Mouse (Mus musculus) forebrain, postnatal 0 days (tissue): ENCODE data around the gene Irf2bpl. TPM values are rescaled to one million over a fixed set of nuclear protein-coding genes. Genes with fewer than 3 reads are reported as not detected.
A peak's percentile ranks its signal among the peaks of the same experiment; 100 is the strongest.

ENCODE experiments used
- ATAC-seq: fragments of 200-750 bp; cut with Nextera tagmentation; 2 replicates; pipeline ENCODE4 v1.8.0; 2017; ENCODE audit warnings: mild to moderate bottlenecking, moderate library complexity
- DNase-seq: peaks from one replicate; pipeline ENCODE4 v3.0.0-alpha.2; 2015
- H3K27ac ChIP-seq: fragments of 300-500 bp; sonication (generic); 2 replicates; pipeline ENCODE4 v1.5.1; 2014; ENCODE audit warnings: low read depth, mild to moderate bottlenecking, antibody characterized with exemption, low read length, moderate library complexity, mixed read lengths
- H3K27me3 ChIP-seq: fragments of 300-500 bp; sonication (generic); 2 replicates; pipeline ENCODE4 v1.6.1; 2014; ENCODE audit warnings: mild to moderate bottlenecking, low read length, mixed read lengths; ENCODE audit not compliant: insufficient read depth
- H3K36me3 ChIP-seq: fragments of 300-500 bp; sonication (generic); 2 replicates; pipeline ENCODE4 v1.6.1; 2014; ENCODE audit warnings: mild to moderate bottlenecking, moderate library complexity; ENCODE audit not compliant: insufficient read depth
- H3K4me1 ChIP-seq: fragments of 300-500 bp; sonication (generic); 2 replicates; pipeline ENCODE4 v1.6.1; 2014; ENCODE audit warnings: antibody characterized with exemption; ENCODE audit not compliant: insufficient read depth
- H3K4me2 ChIP-seq: fragments of 300-500 bp; sonication (generic); 2 replicates; pipeline ENCODE4 v1.6.1; 2014; ENCODE audit warnings: low read depth, mild to moderate bottlenecking, moderate library complexity
- H3K4me3 ChIP-seq: fragments of 300-500 bp; sonication (generic); 2 replicates; pipeline ENCODE4 v1.5.1; 2014; ENCODE audit warnings: low read depth, low read length, mixed read lengths
- H3K9ac ChIP-seq: fragments of 300-500 bp; sonication (generic); 2 replicates; pipeline ENCODE4 v1.6.1; 2014; ENCODE audit warnings: mild to moderate bottlenecking
- H3K9me3 ChIP-seq: fragments of 300-500 bp; sonication (generic); 2 replicates; pipeline ENCODE4 v1.6.1; 2016; ENCODE audit warnings: low read length
- CTCF ChIP-seq: sonication (generic); IDR thresholded peaks from 2 replicates; pipeline ENCODE4 v1.5.1; 2016; ENCODE audit warnings: antibody characterized with exemption, control low read depth, low read depth
- WGBS: fragments of 180-500 bp; shearing (Covaris S2); extraction: QIAGEN DNeasy Blood & Tissue Kit; methylation state at CpG from one replicate; pipeline ENCODE4 v1.1.7; 2014; 5-methylcytosine and 5-hydroxymethylcytosine counted together
- polyA plus RNA-seq: library from polyadenylated mRNA; unstranded; fragments of >200 nt; fragmentation: Nextera tagmentation; extraction: Ambion mirVana; gene quantifications from 2 replicates; pipeline ENCODE4 v1.2.1, GENCODE M21; 2015
- total RNA-seq: library from RNA; depleted of rRNA; stranded (reverse); fragments of >200 nt; gene quantifications from 2 replicates; pipeline ENCODE4 v1.2.3, GENCODE M21; 2014

The Irf2bpl gene
- total and polyA plus RNA-seq, 2 experiments from 2014 or later, result 95.7 to 161 TPM

DNA sequence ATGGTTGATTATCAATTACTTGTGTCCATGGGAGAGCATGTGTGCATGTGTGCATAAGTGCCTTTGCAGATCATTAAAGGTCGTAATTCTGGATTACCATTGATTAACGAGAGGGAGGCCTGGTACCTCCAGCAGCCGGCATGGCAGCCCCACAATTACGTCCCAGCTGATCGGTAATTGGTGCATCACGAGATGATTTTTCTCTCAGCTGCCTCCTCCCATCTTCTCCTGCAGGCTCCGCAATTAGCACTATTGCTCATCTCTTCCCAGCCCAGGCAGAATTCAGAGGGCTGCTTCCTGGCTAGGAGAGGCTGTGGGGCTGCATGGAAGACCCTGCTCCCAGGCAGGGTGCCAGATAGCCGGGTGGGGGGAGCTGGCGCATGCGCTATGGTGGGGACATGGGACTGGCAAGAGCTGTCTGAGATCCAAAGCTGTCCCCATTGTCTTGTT is 26.9 kb upstream of the Irf2bpl start:
- Histone ChIP-seq H3K36me3 (no peaks in the 10 kb centered on the region), H3K4me2 (peak overlapping the region; percentile 25), H3K4me3 (no peak overlapping the region), H3K4me1 (peaks cover 9% of the 10 kb centered on the region), H3K27me3 (no peaks in the 10 kb centered on the region), H3K9ac (peak overlapping the region; percentile 34; the same call in 1 of the 2 replicates), H3K27ac (peak overlapping the region; percentile 93), H3K9me3 (no peaks in the 10 kb centered on the region)
- TF ChIP-seq CTCF, result peak; percentile 29; the same call in 1 of the 2 replicates
- DNase-seq (peak; percentile 95), ATAC-seq (peak; percentile 92)
- 10% methylated on average over 10 of the region's 10 CpGs for WGBS

DNA sequence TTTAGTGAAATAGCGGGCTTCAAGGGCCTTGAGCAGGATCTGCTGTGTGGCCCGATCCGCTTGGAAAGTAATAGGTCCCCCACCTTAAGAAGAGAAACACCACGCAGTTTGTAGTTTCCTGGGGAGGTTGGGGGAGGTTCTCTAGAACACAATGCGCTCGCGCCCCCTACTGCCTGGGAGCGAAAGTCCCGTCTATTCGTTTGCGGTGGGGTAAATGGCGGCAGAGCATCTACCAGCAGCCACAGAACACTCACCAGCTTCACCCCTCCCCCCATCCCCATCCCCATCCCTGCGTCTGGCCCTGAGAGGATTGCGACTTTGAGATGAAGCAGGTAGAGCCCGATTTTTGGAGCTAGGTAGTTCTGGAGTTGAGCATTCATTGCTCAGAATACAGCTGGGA is 21.8 kb upstream of the Irf2bpl start:
- no peak overlapping the region for H3K9ac ChIP-seq
- DNase-seq, result peak; percentile 84

DNA sequence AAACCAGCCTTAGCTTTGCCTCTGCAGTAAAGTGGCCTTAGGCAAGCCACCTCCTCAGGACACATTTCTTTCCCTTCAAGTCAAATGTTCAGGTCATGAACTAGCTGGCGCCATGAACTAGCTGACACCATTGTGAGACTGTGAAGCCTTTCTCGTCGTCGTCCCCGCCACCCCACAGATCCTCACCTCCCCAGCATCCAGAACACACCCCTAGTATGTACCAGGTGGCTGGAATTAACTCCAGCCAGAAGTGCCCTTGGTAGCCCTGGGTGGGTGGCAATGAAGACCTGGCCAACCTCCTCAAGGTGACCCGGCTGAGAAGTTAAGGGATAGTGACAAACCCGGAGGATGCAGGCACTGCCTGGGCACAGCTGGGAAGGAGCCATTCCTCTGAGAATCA is 21.3 kb upstream of the Irf2bpl start:
- Histone ChIP-seq H3K4me1 (no peaks in the 10 kb centered on the region), H3K27me3 (no peaks in the 10 kb centered on the region), H3K9ac (no peak overlapping the region), H3K27ac (no peak overlapping the region), H3K9me3 (no peaks in the 10 kb centered on the region), H3K36me3 (no peaks in the 10 kb centered on the region), H3K4me3 (no peak overlapping the region), H3K4me2 (no peak overlapping the region)
- ATAC-seq (no peak), DNase-seq (no peak)
- WGBS, result 68% methylated on average over 7 of the region's 7 CpGs
- no peak for TF ChIP-seq CTCF

More for the DNA sequence above, 21.8 kb upstream of the Irf2bpl start:
- H3K27me3 ChIP-seq, result no peaks in the 10 kb centered on the region
- H3K4me2 ChIP-seq, result no peak overlapping the region
- peak; percentile 79 for TF ChIP-seq CTCF
- no peak overlapping the region for H3K4me3 ChIP-seq
- WGBS, result 4% methylated on average over 15 of the region's 15 CpGs
- H3K27ac ChIP-seq, result no peak overlapping the region
- H3K4me1 ChIP-seq, result no peaks in the 10 kb centered on the region
- no peaks in the 10 kb centered on the region for H3K9me3 ChIP-seq
- peak; percentile 47 for ATAC-seq
- no peaks in the 10 kb centered on the region for H3K36me3 ChIP-seq

DNA sequence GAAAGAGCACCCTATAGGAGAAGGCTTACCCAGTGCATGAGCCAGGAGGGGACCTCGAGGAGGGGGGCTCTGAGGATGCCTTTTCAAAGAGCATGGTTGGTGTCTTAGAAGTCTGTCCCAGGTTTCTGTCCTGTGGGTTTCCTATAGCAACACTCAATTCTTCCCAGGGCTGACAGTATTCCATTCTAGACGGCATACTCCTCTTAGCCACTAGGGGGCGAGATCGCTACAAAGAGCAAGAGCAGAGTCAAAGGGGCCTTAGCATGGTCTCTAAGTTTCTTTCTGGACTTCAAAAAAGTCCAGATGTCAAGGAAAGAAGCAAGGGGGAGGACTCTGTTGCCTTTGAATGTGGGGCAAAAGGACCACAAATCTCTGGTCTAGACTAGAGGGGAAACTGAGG is 20.6 kb upstream of the Irf2bpl start:
- Histone ChIP-seq H3K27me3 (no peaks in the 10 kb centered on the region), H3K4me3 (no peak overlapping the region), H3K4me1 (no peaks in the 10 kb centered on the region), H3K27ac (no peak overlapping the region), H3K4me2 (no peak overlapping the region), H3K36me3 (no peaks in the 10 kb centered on the region), H3K9ac (no peak overlapping the region), H3K9me3 (no peaks in the 10 kb centered on the region)
- no peak for ATAC-seq
- DNase-seq, result no peak
- WGBS, result 14% methylated on average over 4 of the region's 4 CpGs
- peak; percentile 75 for TF ChIP-seq CTCF

DNA sequence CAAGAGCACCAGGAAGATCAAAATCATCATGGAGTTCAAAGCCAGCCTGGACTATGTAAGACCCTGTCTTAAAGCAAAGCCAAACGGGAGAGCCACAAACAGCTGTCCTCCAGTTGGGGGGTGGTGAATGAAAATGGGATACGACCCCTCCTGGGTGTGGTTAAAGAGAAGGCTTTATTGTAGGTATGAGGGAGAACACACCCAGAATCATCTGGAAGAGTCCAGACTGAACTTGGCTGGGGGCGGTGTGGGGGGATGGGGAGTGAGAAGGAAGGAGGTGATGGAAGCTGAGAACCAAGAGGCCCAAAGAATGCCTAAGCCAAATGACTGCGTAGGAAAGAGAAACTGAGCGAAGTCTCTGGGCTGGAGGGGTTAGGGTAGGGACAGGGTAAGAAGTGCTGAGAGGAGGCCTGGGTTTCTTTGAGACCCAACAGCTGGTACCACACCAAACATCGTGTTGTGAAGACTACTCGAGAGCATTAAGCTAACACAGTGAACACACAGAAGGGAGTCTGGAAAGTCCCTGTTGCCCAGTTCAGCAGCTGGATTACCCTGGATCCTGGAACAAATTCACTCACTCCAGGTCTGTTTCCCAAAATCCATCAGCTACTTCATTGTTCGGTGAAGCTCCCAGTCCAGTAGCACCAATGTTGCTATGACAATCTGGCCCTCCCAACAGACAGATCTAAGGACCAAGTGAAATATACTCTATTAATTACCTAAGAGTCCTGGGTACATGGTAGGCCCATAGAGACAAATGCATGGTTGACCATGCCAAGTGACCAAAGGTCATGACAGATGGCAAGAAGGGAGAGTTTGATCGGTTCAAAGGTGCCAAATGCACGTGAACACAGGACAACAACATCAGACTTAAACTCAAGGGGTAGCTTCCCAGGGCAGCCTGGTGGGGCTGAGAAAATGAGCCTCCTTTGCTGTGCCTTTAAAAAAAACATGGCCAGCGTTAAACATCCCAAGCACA is 19.5 kb upstream of the Irf2bpl start:
- TF ChIP-seq CTCF, result no peak
- no peaks in the 10 kb centered on the region for H3K36me3 ChIP-seq

DNA sequence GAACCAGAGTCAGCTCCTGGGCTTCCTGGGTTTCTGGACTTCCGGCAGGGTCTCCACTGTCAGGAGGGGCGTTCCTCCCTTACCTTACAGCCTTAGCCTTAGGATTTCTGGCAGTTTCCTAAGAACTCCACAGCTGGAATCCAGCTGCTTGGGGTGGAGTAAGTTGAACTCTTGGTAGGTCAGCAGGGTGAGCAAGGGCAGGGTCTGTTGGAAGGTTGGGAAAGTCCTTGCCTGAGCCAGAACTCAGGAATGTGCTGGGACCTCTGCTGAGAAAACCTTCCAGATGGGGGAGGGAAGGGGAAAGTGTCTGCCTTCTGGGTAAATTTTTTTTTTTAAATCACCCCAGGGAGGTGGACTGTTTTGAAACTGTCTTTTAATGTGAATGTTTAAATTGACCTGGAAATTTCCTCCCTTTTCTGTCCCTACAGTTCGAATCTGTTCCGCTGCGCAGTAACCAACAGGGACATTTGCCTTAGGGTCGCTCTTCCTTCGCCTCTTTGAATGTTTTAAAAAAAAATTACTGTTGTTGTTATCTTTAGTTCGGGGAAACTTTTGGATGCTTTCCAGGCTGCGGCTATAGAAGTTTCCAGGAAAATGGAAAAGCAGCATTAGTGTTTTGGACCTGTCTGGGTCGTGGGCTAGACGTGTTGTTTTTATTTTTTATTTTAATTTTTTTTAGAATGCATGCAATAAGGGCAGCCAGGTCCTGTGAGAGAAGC is 15.0 kb upstream of the Irf2bpl start:
- TF ChIP-seq CTCF, result no peak
- 55% methylated on average over 11 of the region's 11 CpGs for WGBS
- no peak overlapping the region for H3K9ac ChIP-seq
- no peak overlapping the region for H3K4me2 ChIP-seq
- H3K27me3 ChIP-seq, result no peaks in the 10 kb centered on the region
- no peak overlapping the region for H3K4me3 ChIP-seq
- H3K27ac ChIP-seq, result peak overlapping the region; percentile 35; the same call in 1 of the 2 replicates
- ATAC-seq (no peak), DNase-seq (no peak)
- H3K36me3 ChIP-seq, result no peaks in the 10 kb centered on the region
- no peaks in the 10 kb centered on the region for H3K9me3 ChIP-seq
- peaks cover 34% of the 10 kb centered on the region for H3K4me1 ChIP-seq

More for the DNA sequence above, 19.5 kb upstream of the Irf2bpl start:
- DNase-seq (no peak), ATAC-seq (no peak)
- Histone ChIP-seq H3K4me2 (no peak overlapping the region), H3K9me3 (no peaks in the 10 kb centered on the region), H3K27ac (no peak overlapping the region), H3K27me3 (no peaks in the 10 kb centered on the region), H3K4me1 (peaks cover 3% of the 10 kb centered on the region; the same call in 1 of the 2 replicates), H3K9ac (no peak overlapping the region), H3K4me3 (no peak overlapping the region)
- WGBS, result 85% methylated on average over 11 of the region's 11 CpGs

DNA sequence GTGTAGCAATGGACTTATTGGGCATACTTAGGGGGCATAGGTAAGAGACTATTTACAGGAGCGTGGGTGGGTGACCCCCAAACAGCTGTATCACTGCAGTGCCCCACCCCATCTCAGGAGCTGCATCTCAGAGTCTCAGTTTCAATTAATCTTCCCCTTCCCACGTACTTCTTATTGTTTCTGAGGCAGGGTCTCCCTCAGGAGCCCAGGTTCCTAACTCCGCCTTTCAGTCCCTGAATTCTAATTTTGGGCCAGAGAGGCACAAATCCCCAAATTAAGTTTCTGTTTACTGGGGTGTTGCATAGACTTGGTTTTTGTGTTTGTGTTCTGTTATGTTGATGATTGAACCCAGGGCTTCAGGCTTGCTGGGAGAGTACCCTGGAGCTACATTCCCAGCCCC is 13.8 kb upstream of the Irf2bpl start:
- DNase-seq (no peak), ATAC-seq (no peak)
- Histone ChIP-seq H3K27me3 (no peaks in the 10 kb centered on the region), H3K9ac (peak overlapping the region; percentile 34), H3K4me3 (no peak overlapping the region), H3K36me3 (no peaks in the 10 kb centered on the region), H3K27ac (peak overlapping the region; percentile 96), H3K9me3 (no peaks in the 10 kb centered on the region), H3K4me1 (peaks cover 40% of the 10 kb centered on the region), H3K4me2 (peak overlapping the region; percentile 54; the same call in 1 of the 2 replicates)
- WGBS, result 38% methylated on average over 3 of the region's 3 CpGs
- no peak for TF ChIP-seq CTCF
